Mouse (Mus musculus): ENCODE measurements around the gene Mogs. TPM values are rescaled to one million over a fixed set of nuclear protein-coding genes. Genes with fewer than 3 reads are reported as not detected.

Mogs gene
- total and polyA plus RNA-seq, 3 experiments, result 150 to 209 TPM; not detected in 1

DNA sequence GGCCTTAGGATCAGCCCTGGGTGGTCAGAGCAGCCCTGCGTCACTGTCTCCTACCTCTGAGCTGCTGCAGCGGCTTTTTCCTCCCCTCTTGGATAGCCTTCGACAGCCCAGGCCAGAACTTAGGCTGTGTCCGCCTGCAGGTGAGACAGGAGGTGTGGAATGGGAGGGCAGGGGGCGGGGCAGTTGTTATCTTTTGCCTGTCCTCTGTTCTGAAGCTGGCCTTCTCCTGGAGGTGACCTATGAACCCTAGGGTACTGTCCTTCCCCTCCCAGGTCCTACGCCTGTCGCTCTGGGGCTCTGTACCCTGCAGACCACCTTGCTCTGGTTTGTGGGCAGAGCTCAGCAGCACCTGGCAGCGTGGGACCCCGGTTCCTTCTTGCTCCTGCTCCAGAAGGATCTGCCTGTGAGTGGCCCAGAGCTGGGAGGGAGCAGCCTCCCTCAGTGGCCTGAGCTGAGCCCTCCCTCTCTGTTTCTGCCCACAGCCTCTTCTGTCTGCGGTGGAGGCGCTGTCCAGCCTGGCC lies 12.1 kb upstream of the Mogs start:
- TF ChIP-seq SMC3 (IDR thresholded peaks at IDR 0.05; ENCODE audit: low read depth, low read length), result no peak
- TF ChIP-seq SIN3A (IDR thresholded peaks at IDR 0.05; ENCODE audit: low read length), result no peak
- no peak for TF ChIP-seq RCOR1 (IDR thresholded peaks at IDR 0.05; ENCODE audit: low read depth, low read length)
- no peak for TF ChIP-seq ZKSCAN1 (IDR thresholded peaks at IDR 0.05; ENCODE audit: low read depth, low read length)
- TF ChIP-seq EP300 (IDR thresholded peaks at IDR 0.05; ENCODE audit: low read depth in 1 of 2, low read length in 2 of 2), result no peak
- no peak for TF ChIP-seq E2F4 (IDR thresholded peaks at IDR 0.05; ENCODE audit: borderline replicate concordance, low read depth, low read length)
- no peak for TF ChIP-seq CHD1 (IDR thresholded peaks at IDR 0.05; ENCODE audit: low read depth, low read length)
- TF ChIP-seq MXI1 (IDR thresholded peaks at IDR 0.05; ENCODE audit: low read depth, low read length), result no peak
- no peak for TF ChIP-seq MYB (IDR thresholded peaks at IDR 0.05; ENCODE audit: low read depth, low read length)
- TF ChIP-seq USF2 (IDR thresholded peaks at IDR 0.05; ENCODE audit: borderline replicate concordance in 1 of 2, insufficient read depth in 1 of 2, low read depth in 1 of 2, low read length in 2 of 2), result no peak
- no peak for TF ChIP-seq GATA1 (IDR thresholded peaks at IDR 0.05; ENCODE audit: low read depth, low read length)
- H3K27ac ChIP-seq (ENCODE audit: control insufficient read depth, low read depth, low read length), result no peak overlapping the region
- no peak overlapping the region for H3K4me3 ChIP-seq (ENCODE audit: control insufficient read depth in 1 of 2, insufficient read depth in 1 of 2, low read depth in 2 of 2, low read length in 2 of 2)
- H3K9ac ChIP-seq (ENCODE audit: control insufficient read depth, low read depth, low read length, poor library complexity, severe bottlenecking), result peak overlapping the region; percentile 76; the same call in 1 of the 2 replicates
- H3K79me2 ChIP-seq (ENCODE audit: control insufficient read depth, insufficient read depth, low read length, poor library complexity), result peaks cover 12% of the 10 kb centered on the region
- DNase-seq (ENCODE audit: low read depth, low spot score), result no peak
- H3K4me1 ChIP-seq (ENCODE audit: control insufficient read depth in 1 of 2, insufficient read depth in 2 of 2, low read length in 2 of 2), result peaks cover 0 to 7% of the 10 kb centered on the region in 2 experiments; a peak in 3 of 4 replicates
- H3K9me3 ChIP-seq (replicated peaks; ENCODE audit: insufficient read depth, low read length), result no peaks in the 10 kb centered on the region
- H3K36me3 ChIP-seq (ENCODE audit: control insufficient read depth in 1 of 2, insufficient read depth in 2 of 2, low read length in 2 of 2), result peaks cover 1 to 8% of the 10 kb centered on the region in 2 experiments; a peak in 3 of 4 replicates
- H3K27me3 ChIP-seq (ENCODE audit: control insufficient read depth in 1 of 2, insufficient read depth in 2 of 2, low read length in 2 of 2), result no peaks in the 10 kb centered on the region

DNA sequence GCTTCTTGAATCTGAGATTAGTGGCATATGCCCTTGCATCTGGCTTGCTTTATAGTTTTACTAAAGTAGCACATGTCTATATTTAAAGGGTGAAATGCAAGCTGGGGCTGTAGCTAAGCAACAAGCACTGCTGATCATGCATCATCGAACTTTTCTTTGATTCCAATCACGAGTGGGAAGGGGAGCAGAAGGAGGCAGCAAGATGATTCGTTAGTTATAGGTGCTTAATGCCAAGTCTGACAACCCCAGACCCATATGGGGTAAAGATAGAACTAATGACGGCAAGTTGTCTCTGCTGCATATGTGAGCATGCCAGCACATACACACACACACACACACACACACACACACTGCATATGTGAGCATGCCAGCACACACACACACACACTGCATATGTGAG lies 11.1 kb upstream of the Mogs start:
- TF ChIP-seq ELF1 (IDR thresholded peaks at IDR 0.05; ENCODE audit: low read depth, low read length) (no peak), MEF2A (IDR thresholded peaks at IDR 0.05; ENCODE audit: extremely low read depth, insufficient replicate concordance, low read depth, low read length, poor library complexity, severe bottlenecking) (no peak), RCOR1 (IDR thresholded peaks at IDR 0.05; ENCODE audit: low read depth, low read length) (no peak), CHD2 (IDR thresholded peaks at IDR 0.05; ENCODE audit: low read length) (no peak), TAL1 (IDR thresholded peaks at IDR 0.05; ENCODE audit: low read length) (no peak), TBP (IDR thresholded peaks at IDR 0.05; ENCODE audit: low read depth, low read length) (no peak), BHLHE40 (IDR thresholded peaks at IDR 0.05; ENCODE audit: borderline replicate concordance, low read depth, low read length) (no peak), MYC (IDR thresholded peaks at IDR 0.05; ENCODE audit: low read depth, low read length) (no peak)
- Histone ChIP-seq H3K9me3 (replicated peaks; ENCODE audit: insufficient read depth, low read length) (no peaks in the 10 kb centered on the region), H3K9ac (ENCODE audit: control insufficient read depth, low read depth, low read length, poor library complexity, severe bottlenecking) (no peak overlapping the region), H3K27me3 (ENCODE audit: control insufficient read depth in 1 of 2, insufficient read depth in 2 of 2, low read length in 2 of 2) (no peaks in the 10 kb centered on the region), H3K79me2 (ENCODE audit: control insufficient read depth, insufficient read depth, low read length, poor library complexity) (peaks cover 16% of the 10 kb centered on the region), H3K4me1 (ENCODE audit: control insufficient read depth in 1 of 2, insufficient read depth in 2 of 2, low read length in 2 of 2) (peaks cover 0 to 7% of the 10 kb centered on the region in 2 experiments; a peak in 3 of 4 replicates), H3K36me3 (ENCODE audit: control insufficient read depth in 1 of 2, insufficient read depth in 2 of 2, low read length in 2 of 2) (peaks cover 1 to 8% of the 10 kb centered on the region in 2 experiments; a peak in 3 of 4 replicates), H3K4me3 (ENCODE audit: control insufficient read depth in 1 of 2, insufficient read depth in 1 of 2, low read depth in 2 of 2, low read length in 2 of 2) (no peak overlapping the region), H3K27ac (ENCODE audit: control insufficient read depth, low read depth, low read length) (no peak overlapping the region)
- no peak for DNase-seq (ENCODE audit: low read depth, low spot score)

Measured in MEL (cell line).